Mouse (Mus musculus) liver, embryonic 15.5 days (tissue): ENCODE data around the gene Cd164l2. TPM values are rescaled to one million over a fixed set of nuclear protein-coding genes. Genes with fewer than 3 reads are reported as not detected.

Experiments used
- ATAC-seq: fragments of 200-750 bp; cut with Nextera tagmentation; 2 replicates; pipeline ENCODE4 v1.8.0; 2017; ENCODE audit warnings: moderate number of reproducible peaks, mild to moderate bottlenecking, moderate library complexity; ENCODE audit not compliant: insufficient read depth
- H3K27ac ChIP-seq: fragments of 300-500 bp; sonication (generic); replicated peaks from 2 replicates; pipeline ENCODE4 v1.5.1; 2015; ENCODE audit warnings: mild to moderate bottlenecking, inconsistent platforms
- H3K27me3 ChIP-seq: fragments of 300-500 bp; sonication (generic); 2 replicates; pipeline ENCODE4 v1.6.1; 2015; ENCODE audit warnings: mild to moderate bottlenecking, inconsistent platforms
- H3K36me3 ChIP-seq: fragments of 300-500 bp; sonication (generic); replicated peaks from 2 replicates; pipeline ENCODE4 v1.6.1; 2015; ENCODE audit warnings: moderate library complexity, mild to moderate bottlenecking, inconsistent platforms
- H3K4me1 ChIP-seq: fragments of 300-500 bp; sonication (generic); replicated peaks from 2 replicates; pipeline ENCODE4 v1.6.1; 2015; ENCODE audit warnings: inconsistent platforms
- H3K4me2 ChIP-seq: fragments of 300-500 bp; sonication (generic); 2 replicates; pipeline ENCODE4 v1.6.1; 2015; ENCODE audit warnings: moderate library complexity, mild to moderate bottlenecking, inconsistent platforms
- H3K4me3 ChIP-seq: fragments of 300-500 bp; sonication (generic); replicated peaks from 2 replicates; pipeline ENCODE4 v1.5.1; 2015; ENCODE audit warnings: mild to moderate bottlenecking, inconsistent platforms
- H3K9ac ChIP-seq: fragments of 300-500 bp; sonication (generic); 2 replicates; pipeline ENCODE4 v1.6.1; 2015; ENCODE audit warnings: moderate library complexity, mild to moderate bottlenecking, inconsistent platforms
- H3K9me3 ChIP-seq: fragments of 300-500 bp; sonication (generic); replicated peaks from 2 replicates; pipeline ENCODE4 v1.6.1; 2016; ENCODE audit warnings: inconsistent platforms
- WGBS: fragments of 180-500 bp; shearing (Covaris S2); methylation state at CpG from one replicate; pipeline ENCODE4 v1.1.7; 2015; ENCODE audit warnings: mixed read lengths; ENCODE audit not compliant: insufficient replicate concordance; 5-methylcytosine and 5-hydroxymethylcytosine counted together
- microRNA-seq: library from miRNA; unstranded; fragments of <30 nt; microRNA quantifications from one replicate; pipeline ENCODE4, GENCODE M21; 2016
- polyA plus RNA-seq: library from polyadenylated mRNA; unstranded; fragments of >200 nt; fragmentation: Nextera tagmentation; extraction: Ambion mirVana; gene quantifications from 2 replicates; pipeline ENCODE4 v1.2.1, GENCODE M21; 2015

The Cd164l2 gene
- polyA plus RNA-seq, 1 experiment from 2014 or later = not detected

DNA sequence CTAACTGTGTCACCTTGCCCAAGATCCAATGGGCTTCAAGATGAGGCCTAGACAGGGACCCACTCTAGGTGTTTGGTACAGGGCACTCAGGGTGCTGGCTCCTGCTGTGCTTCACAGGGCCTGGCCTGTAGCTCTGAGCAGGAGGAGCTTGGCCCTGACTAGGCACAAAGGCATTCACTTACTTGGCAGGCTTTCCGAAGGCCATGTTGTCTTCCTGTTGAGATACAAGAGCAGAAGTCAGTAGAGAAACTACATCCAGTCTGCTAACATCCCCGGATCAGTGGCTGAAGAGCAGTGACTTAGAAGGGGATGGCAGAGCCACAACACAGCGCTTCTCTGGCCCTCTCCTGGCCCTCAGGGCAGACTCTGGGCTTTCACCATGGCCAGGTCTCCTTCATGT is 57.7 kb downstream of the Cd164l2 start:
- Histone ChIP-seq H3K9ac (no peak overlapping the region), H3K36me3 (peaks cover 66% of the 10 kb centered on the region), H3K9me3 (no peaks in the 10 kb centered on the region), H3K4me2 (no peak overlapping the region), H3K27ac (no peak overlapping the region), H3K27me3 (no peaks in the 10 kb centered on the region), H3K4me3 (no peak overlapping the region), H3K4me1 (0 out of 2 replicates have a peak, but pooled peaks cover 3% of the 10 kb centered on the region)
- WGBS = 78% methylated on average over 3 of the region's 3 CpGs
- no peak for ATAC-seq

DNA sequence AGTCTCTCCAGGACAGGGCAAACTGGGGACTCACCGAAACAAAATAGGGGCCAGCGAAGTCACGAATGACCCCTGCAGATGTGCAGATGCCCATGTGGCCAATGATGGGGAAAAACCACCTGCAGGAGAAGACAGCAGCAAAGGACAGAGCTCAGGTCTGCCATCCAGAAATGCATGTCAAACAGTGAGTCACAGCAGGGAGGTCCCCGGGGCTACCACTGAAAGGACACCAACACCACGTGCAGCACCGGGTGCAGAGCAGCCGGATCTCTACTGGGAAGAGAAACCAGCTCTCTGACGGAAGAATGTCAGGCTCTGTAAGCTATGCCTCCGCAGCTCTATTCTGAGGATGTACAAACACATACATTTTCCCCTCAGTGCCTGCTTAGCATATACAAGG is 59.0 kb downstream of the Cd164l2 start:
- Histone ChIP-seq H3K27me3 (no peaks in the 10 kb centered on the region), H3K27ac (no peak overlapping the region), H3K9me3 (no peaks in the 10 kb centered on the region), H3K4me2 (no peak overlapping the region), H3K9ac (no peak overlapping the region), H3K4me3 (no peak overlapping the region), H3K36me3 (peaks cover 61% of the 10 kb centered on the region), H3K4me1 (peaks cover 10% of the 10 kb centered on the region)
- WGBS = 86% methylated on average over 9 of the region's 9 CpGs
- no peak for ATAC-seq

Small RNA genes lying within 50 kb of the gene (microRNA-seq; reads per million reads assigned to microRNA genes)
- gene Mir7017 = 2.0 reads per million

Other genes with a start within 250 kb of the Cd164l2 start
- 2.7 and 2.8 TPM in 2 replicates for gene Fgr, start 238.0 kb upstream of the Cd164l2 start, polyA plus RNA-seq
- gene Ahdc1, start 200.9 kb upstream of the Cd164l2 start, polyA plus RNA-seq = 1.1 and 1.3 TPM in 2 replicates
- gene Wasf2, start 81.6 kb upstream of the Cd164l2 start, polyA plus RNA-seq = 44.0 and 52.0 TPM in 2 replicates
- not detected in 2 replicates for gene Gpr3, start 405 bp downstream of the Cd164l2 start, polyA plus RNA-seq
- gene Map3k6, start 28.7 kb downstream of the Cd164l2 start, polyA plus RNA-seq = 2.0 and 2.9 TPM in 2 replicates
- 0.92 and 1.0 TPM in 2 replicates for gene Sytl1, start 51.0 kb downstream of the Cd164l2 start, polyA plus RNA-seq
- gene Tmem222, start 65.7 kb downstream of the Cd164l2 start, polyA plus RNA-seq = 35.8 and 42.3 TPM in 2 replicates
- 8.1 and 8.5 TPM in 2 replicates for gene Wdtc1, start 141.3 kb downstream of the Cd164l2 start, polyA plus RNA-seq
- gene Slc9a1, start 157.6 kb downstream of the Cd164l2 start, polyA plus RNA-seq = 2.9 and 3.0 TPM in 2 replicates